Mouse (Mus musculus): ENCODE measurements around the gene Ldhc. TPM values are rescaled to one million over a fixed set of nuclear protein-coding genes. Genes with fewer than 3 reads are reported as not detected.
A peak's percentile ranks its signal among the peaks of the same experiment; 100 is the strongest.

Ldhc gene
- polyA plus RNA-seq, 1 experiment from 2014 or later, result 0.73 TPM

GRCm38 (mm10) chr7:46846486-46847244 lies 14.3 kb upstream of the Ldhc start:
- H3K4me3 ChIP-seq (ENCODE audit: low read depth, low read length), result peak overlapping the region; percentile 72
- DNase-seq (ENCODE audit: low spot score), result peak; percentile 74
- H3K9me3 ChIP-seq (ENCODE audit: control insufficient read depth, low read length), result no peaks in the 10 kb centered on the region
- peak overlapping the region; percentile 87 for H3K4me2 ChIP-seq
- peaks cover 18% of the 10 kb centered on the region for H3K4me1 ChIP-seq (replicated peaks; ENCODE audit: control insufficient read depth, insufficient read depth, low read length)
- no peaks in the 10 kb centered on the region for H3K27me3 ChIP-seq (replicated peaks; ENCODE audit: control insufficient read depth, insufficient read depth, low read length)
- H3K9ac ChIP-seq (ENCODE audit: low read depth, low read length), result peak overlapping the region; percentile 92
- H3K36me3 ChIP-seq (ENCODE audit: control insufficient read depth, insufficient read depth, low read length), result peaks cover 35% of the 10 kb centered on the region
- ATAC-seq (replicated peaks; ENCODE audit: low FRiP score), result peak; percentile 35
- peak overlapping the region; percentile 92 for H3K27ac ChIP-seq (ENCODE audit: low read depth, low read length)
- under 1% methylated on average over 28 of the region's 28 CpGs for WGBS

- H3K9me3 ChIP-seq (ENCODE audit: control insufficient read depth, low read length), result no peaks in the 10 kb centered on the region
- H3K9ac ChIP-seq (ENCODE audit: low read depth, low read length), result no peak overlapping the region
- H3K27me3 ChIP-seq (replicated peaks; ENCODE audit: control insufficient read depth, insufficient read depth, low read length), result no peaks in the 10 kb centered on the region
- peaks cover 58% of the 10 kb centered on the region for H3K36me3 ChIP-seq (ENCODE audit: control insufficient read depth, insufficient read depth, low read length)
- H3K27ac ChIP-seq (ENCODE audit: low read depth, low read length), result no peak overlapping the region
- WGBS, result 89% methylated on average over 5 of the region's 5 CpGs
- peaks cover 14% of the 10 kb centered on the region for H3K4me1 ChIP-seq (replicated peaks; ENCODE audit: control insufficient read depth, insufficient read depth, low read length)
- DNase-seq (ENCODE audit: low spot score) (no peak), ATAC-seq (replicated peaks; ENCODE audit: low FRiP score) (no peak)
- no peak overlapping the region for H3K4me2 ChIP-seq
- H3K4me3 ChIP-seq (ENCODE audit: low read depth, low read length), result no peak overlapping the region
Measured at GRCm38 (mm10) chr7:46849287-46849686, 11.7 kb upstream of the Ldhc start.

- H3K4me2 ChIP-seq, result no peak overlapping the region
- H3K9ac ChIP-seq (ENCODE audit: low read depth, low read length), result no peak overlapping the region
- WGBS, result 86% methylated on average over 7 of the region's 7 CpGs
- DNase-seq (ENCODE audit: low spot score) (no peak), ATAC-seq (replicated peaks; ENCODE audit: low FRiP score) (no peak)
- no peak overlapping the region for H3K4me3 ChIP-seq (ENCODE audit: low read depth, low read length)
- no peak overlapping the region for H3K27ac ChIP-seq (ENCODE audit: low read depth, low read length)
- H3K27me3 ChIP-seq (replicated peaks; ENCODE audit: control insufficient read depth, insufficient read depth, low read length), result no peaks in the 10 kb centered on the region
- H3K4me1 ChIP-seq (replicated peaks; ENCODE audit: control insufficient read depth, insufficient read depth, low read length), result peaks cover 5% of the 10 kb centered on the region
- no peaks in the 10 kb centered on the region for H3K9me3 ChIP-seq (ENCODE audit: control insufficient read depth, low read length)
- peaks cover 64% of the 10 kb centered on the region for H3K36me3 ChIP-seq (ENCODE audit: control insufficient read depth, insufficient read depth, low read length)
Measured at GRCm38 (mm10) chr7:46851026-46851425, 10.0 kb upstream of the Ldhc start.

- ATAC-seq (replicated peaks; ENCODE audit: low FRiP score), result no peak
- no peak overlapping the region for H3K4me3 ChIP-seq (ENCODE audit: low read depth, low read length)
- no peak for DNase-seq (ENCODE audit: low spot score)
- no peak overlapping the region for H3K9ac ChIP-seq (ENCODE audit: low read depth, low read length)
- H3K9me3 ChIP-seq (ENCODE audit: control insufficient read depth, low read length), result no peaks in the 10 kb centered on the region
- H3K27me3 ChIP-seq (replicated peaks; ENCODE audit: control insufficient read depth, insufficient read depth, low read length), result no peaks in the 10 kb centered on the region
- peaks cover 2% of the 10 kb centered on the region; the same call in 1 of the 2 replicates for H3K4me1 ChIP-seq (replicated peaks; ENCODE audit: control insufficient read depth, insufficient read depth, low read length)
- WGBS, result 85% methylated on average over 1 of the region's 1 CpGs
- H3K4me2 ChIP-seq, result no peak overlapping the region
- H3K36me3 ChIP-seq (ENCODE audit: control insufficient read depth, insufficient read depth, low read length), result peaks cover 60% of the 10 kb centered on the region
- H3K27ac ChIP-seq (ENCODE audit: low read depth, low read length), result no peak overlapping the region
Measured at GRCm38 (mm10) chr7:46852666-46853065, 8.3 kb upstream of the Ldhc start.

- no peak overlapping the region for H3K4me3 ChIP-seq (ENCODE audit: low read depth, low read length)
- H3K9me3 ChIP-seq (ENCODE audit: control insufficient read depth, low read length), result no peaks in the 10 kb centered on the region
- H3K36me3 ChIP-seq (ENCODE audit: control insufficient read depth, insufficient read depth, low read length), result peaks cover 55% of the 10 kb centered on the region
- no peaks in the 10 kb centered on the region for H3K27me3 ChIP-seq (replicated peaks; ENCODE audit: control insufficient read depth, insufficient read depth, low read length)
- no peak for ATAC-seq (replicated peaks; ENCODE audit: low FRiP score)
- 88% methylated on average over 9 of the region's 9 CpGs for WGBS
- no peak for DNase-seq (ENCODE audit: low spot score)
- H3K9ac ChIP-seq (ENCODE audit: low read depth, low read length), result no peak overlapping the region
- H3K27ac ChIP-seq (ENCODE audit: low read depth, low read length), result no peak overlapping the region
- H3K4me2 ChIP-seq, result no peak overlapping the region
- no peaks in the 10 kb centered on the region for H3K4me1 ChIP-seq (replicated peaks; ENCODE audit: control insufficient read depth, insufficient read depth, low read length)
Measured at GRCm38 (mm10) chr7:46853365-46853764, 7.6 kb upstream of the Ldhc start.

- WGBS, result 65% methylated on average over 7 of the region's 7 CpGs
Measured at GRCm38 (mm10) chr7:46855866-46856560, 5.0 kb upstream of the Ldhc start.

GRCm38 (mm10) chr7:46857436-46857835 lies 3.6 kb upstream of the Ldhc start:
- DNase-seq (ENCODE audit: low spot score) (no peak), ATAC-seq (replicated peaks; ENCODE audit: low FRiP score) (no peak)
- Histone ChIP-seq H3K9me3 (ENCODE audit: control insufficient read depth, low read length) (no peaks in the 10 kb centered on the region), H3K4me3 (ENCODE audit: low read depth, low read length) (no peak overlapping the region), H3K27ac (ENCODE audit: low read depth, low read length) (no peak overlapping the region), H3K36me3 (ENCODE audit: control insufficient read depth, insufficient read depth, low read length) (peaks cover 24% of the 10 kb centered on the region), H3K4me2 (no peak overlapping the region), H3K9ac (ENCODE audit: low read depth, low read length) (no peak overlapping the region), H3K27me3 (replicated peaks; ENCODE audit: control insufficient read depth, insufficient read depth, low read length) (no peaks in the 10 kb centered on the region), H3K4me1 (replicated peaks; ENCODE audit: control insufficient read depth, insufficient read depth, low read length) (no peaks in the 10 kb centered on the region)
- WGBS, result 72% methylated on average over 9 of the region's 9 CpGs

More at GRCm38 (mm10) chr7:46855866-46856560, 5.0 kb upstream of the Ldhc start:
- no peak overlapping the region for H3K27ac ChIP-seq (ENCODE audit: low read depth, low read length)
- DNase-seq (ENCODE audit: low spot score) (no peak), ATAC-seq (replicated peaks; ENCODE audit: low FRiP score) (peak; percentile 33; the same call in 1 of the 2 replicates)
- no peak overlapping the region for H3K4me2 ChIP-seq
- no peak overlapping the region for H3K9ac ChIP-seq (ENCODE audit: low read depth, low read length)
- H3K27me3 ChIP-seq (replicated peaks; ENCODE audit: control insufficient read depth, insufficient read depth, low read length), result no peaks in the 10 kb centered on the region
- H3K4me1 ChIP-seq (replicated peaks; ENCODE audit: control insufficient read depth, insufficient read depth, low read length), result no peaks in the 10 kb centered on the region
- H3K4me3 ChIP-seq (ENCODE audit: low read depth, low read length), result no peak overlapping the region
- H3K9me3 ChIP-seq (ENCODE audit: control insufficient read depth, low read length), result no peaks in the 10 kb centered on the region
- H3K36me3 ChIP-seq (ENCODE audit: control insufficient read depth, insufficient read depth, low read length), result peaks cover 33% of the 10 kb centered on the region

- ATAC-seq (replicated peaks; ENCODE audit: low FRiP score), result no peak
- Histone ChIP-seq H3K4me2 (no peak overlapping the region), H3K4me3 (ENCODE audit: low read depth, low read length) (no peak overlapping the region), H3K4me1 (replicated peaks; ENCODE audit: control insufficient read depth, insufficient read depth, low read length) (no peaks in the 10 kb centered on the region), H3K27ac (ENCODE audit: low read depth, low read length) (no peak overlapping the region), H3K27me3 (replicated peaks; ENCODE audit: control insufficient read depth, insufficient read depth, low read length) (no peaks in the 10 kb centered on the region), H3K9ac (ENCODE audit: low read depth, low read length) (no peak overlapping the region), H3K9me3 (ENCODE audit: control insufficient read depth, low read length) (no peaks in the 10 kb centered on the region), H3K36me3 (ENCODE audit: control insufficient read depth, insufficient read depth, low read length) (peaks cover 8% of the 10 kb centered on the region)
- no peak for DNase-seq (ENCODE audit: low spot score)
- WGBS, result 63% methylated on average over 6 of the region's 6 CpGs
Measured at GRCm38 (mm10) chr7:46859031-46859430, 2.0 kb upstream of the Ldhc start.
